Mouse (Mus musculus) liver, adult 2 months (tissue): Measurements from ENCODE around the gene Scaf4.

ENCODE experiments used
- CTCF ChIP-seq: fragments of 200-500 bp; IDR thresholded peaks from 2 replicates; pipeline ENCODE4 v1.5.1; 2011; ENCODE audit warnings: low read depth, low read length, control low read depth
- POLR2A ChIP-seq: fragments of 200-500 bp; IDR thresholded peaks from 2 replicates; pipeline ENCODE4 v1.6.1; 2011; ENCODE audit warnings: low read length, control low read depth; ENCODE audit not compliant: insufficient read depth; ENCODE audit errors: extremely low read depth

- TF ChIP-seq POLR2A (no peak), CTCF (no peak)
These were observed 34.1 kb upstream of the Scaf4 start for GRCm38 (mm10) chr16:90318372-90318926.
